Mouse (Mus musculus) forebrain, embryonic 13.5 days (tissue): ENCODE measurements at regions not wholly inside any gene's neighbourhood (a gene's known extent, or its start where the extent isn't known, plus 50 kb on each side); places are given as distances from the start of the nearest gene placed in this dataset.

Experiments
- ATAC-seq: fragments of 200-750 bp; cut with Nextera tagmentation; 2 replicates; pipeline ENCODE4 v1.8.0; 2017
- H3K27ac ChIP-seq: fragments of 300-500 bp; sonication (generic); 2 replicates; pipeline ENCODE4 v1.5.1; 2015; ENCODE audit warnings: inconsistent platforms, mild to moderate bottlenecking, moderate library complexity
- H3K27me3 ChIP-seq: fragments of 300-500 bp; sonication (generic); 2 replicates; pipeline ENCODE4 v1.6.1; 2015; ENCODE audit warnings: mild to moderate bottlenecking, inconsistent platforms
- H3K36me3 ChIP-seq: fragments of 300-500 bp; sonication (generic); 2 replicates; pipeline ENCODE4 v1.6.1; 2015; ENCODE audit warnings: mild to moderate bottlenecking, inconsistent platforms; ENCODE audit not compliant: poor library complexity, severe bottlenecking
- H3K4me1 ChIP-seq: fragments of 300-500 bp; sonication (generic); 2 replicates; pipeline ENCODE4 v1.6.1; 2015; ENCODE audit warnings: inconsistent platforms
- H3K4me2 ChIP-seq: fragments of 300-500 bp; sonication (generic); 2 replicates; pipeline ENCODE4 v1.6.1; 2015; ENCODE audit warnings: inconsistent platforms, mild to moderate bottlenecking, moderate library complexity
- H3K4me3 ChIP-seq: fragments of 300-500 bp; sonication (generic); 2 replicates; pipeline ENCODE4 v1.5.1; 2015; ENCODE audit warnings: mild to moderate bottlenecking, inconsistent platforms
- H3K9ac ChIP-seq: fragments of 300-500 bp; sonication (generic); 2 replicates; pipeline ENCODE4 v1.6.1; 2015; ENCODE audit warnings: mild to moderate bottlenecking, inconsistent platforms
- H3K9me3 ChIP-seq: fragments of 300-500 bp; sonication (generic); replicated peaks from 2 replicates; pipeline ENCODE4 v1.6.1; 2016; ENCODE audit warnings: inconsistent platforms
- WGBS: fragments of 180-500 bp; shearing (Covaris S2); methylation state at CpG from one replicate; pipeline ENCODE4 v1.1.7; 2015; 5-methylcytosine and 5-hydroxymethylcytosine counted together

- 94% methylated on average over 10 of the region's 10 CpGs for WGBS
- no peak overlapping the region for H3K4me2 ChIP-seq
- H3K4me3 ChIP-seq: no peak overlapping the region
- H3K9me3 ChIP-seq: no peaks in the 10 kb centered on the region
- H3K36me3 ChIP-seq: no peaks in the 10 kb centered on the region
- H3K27me3 ChIP-seq: no peaks in the 10 kb centered on the region
- ATAC-seq: no peak
- no peak overlapping the region for H3K27ac ChIP-seq
- H3K4me1 ChIP-seq: peaks cover 17% of the 10 kb centered on the region
- no peak overlapping the region for H3K9ac ChIP-seq
Observed at GRCm38 (mm10) chr12:71603136-71603535, 227.7 kb upstream of the Daam1 start.

GRCm38 (mm10) chr12:71606366-71606765 lies 224.5 kb upstream of the Daam1 start:
- H3K4me1 ChIP-seq: peaks cover 13% of the 10 kb centered on the region
- H3K4me3 ChIP-seq: no peak overlapping the region
- H3K4me2 ChIP-seq: no peak overlapping the region
- no peaks in the 10 kb centered on the region for H3K9me3 ChIP-seq
- H3K36me3 ChIP-seq: no peaks in the 10 kb centered on the region
- WGBS: 44% methylated on average over 3 of the region's 3 CpGs
- ATAC-seq: no peak
- H3K27me3 ChIP-seq: no peaks in the 10 kb centered on the region
- H3K9ac ChIP-seq: no peak overlapping the region
- peak overlapping the region; percentile 68 for H3K27ac ChIP-seq

GRCm38 (mm10) chr12:71607966-71608365 lies 222.9 kb upstream of the Daam1 start:
- no peak for ATAC-seq
- Histone ChIP-seq H3K36me3 (no peaks in the 10 kb centered on the region), H3K4me3 (no peak overlapping the region), H3K9me3 (no peaks in the 10 kb centered on the region), H3K27ac (no peak overlapping the region), H3K27me3 (no peaks in the 10 kb centered on the region), H3K4me2 (no peak overlapping the region), H3K4me1 (peaks cover 11% of the 10 kb centered on the region), H3K9ac (no peak overlapping the region)
- WGBS: 95% methylated on average over 4 of the region's 4 CpGs

- Histone ChIP-seq H3K9ac (no peak overlapping the region), H3K9me3 (no peaks in the 10 kb centered on the region), H3K4me1 (peaks cover 7% of the 10 kb centered on the region), H3K27me3 (no peaks in the 10 kb centered on the region), H3K36me3 (no peaks in the 10 kb centered on the region), H3K4me3 (no peak overlapping the region), H3K27ac (no peak overlapping the region), H3K4me2 (no peak overlapping the region)
- WGBS: 76% methylated on average over 8 of the region's 8 CpGs
- no peak for ATAC-seq
Observed at GRCm38 (mm10) chr12:71613326-71613725, 217.6 kb upstream of the Daam1 start.

GRCm38 (mm10) chr12:71614945-71615344 lies 215.9 kb upstream of the Daam1 start:
- no peaks in the 10 kb centered on the region for H3K27me3 ChIP-seq
- no peak overlapping the region for H3K4me3 ChIP-seq
- H3K4me2 ChIP-seq: no peak overlapping the region
- H3K27ac ChIP-seq: no peak overlapping the region
- no peak overlapping the region for H3K9ac ChIP-seq
- H3K4me1 ChIP-seq: peaks cover 7% of the 10 kb centered on the region
- WGBS: 74% methylated on average over 2 of the region's 2 CpGs
- H3K36me3 ChIP-seq: no peaks in the 10 kb centered on the region
- ATAC-seq: peak; percentile 53; the same call in 1 of the 2 replicates
- no peaks in the 10 kb centered on the region for H3K9me3 ChIP-seq

- H3K4me1 ChIP-seq: peaks cover 9% of the 10 kb centered on the region
- no peak overlapping the region for H3K4me3 ChIP-seq
- H3K9ac ChIP-seq: no peak overlapping the region
- no peak overlapping the region for H3K4me2 ChIP-seq
- no peaks in the 10 kb centered on the region for H3K27me3 ChIP-seq
- ATAC-seq: peak; percentile 48; the same call in 1 of the 2 replicates
- no peaks in the 10 kb centered on the region for H3K36me3 ChIP-seq
- 34% methylated on average over 2 of the region's 2 CpGs for WGBS
- no peaks in the 10 kb centered on the region for H3K9me3 ChIP-seq
- no peak overlapping the region for H3K27ac ChIP-seq
Observed at GRCm38 (mm10) chr12:71615383-71615782, 215.5 kb upstream of the Daam1 start.

GRCm38 (mm10) chr12:71616121-71616520 lies 214.8 kb upstream of the Daam1 start:
- Histone ChIP-seq H3K27ac (no peak overlapping the region), H3K4me1 (peaks cover 9% of the 10 kb centered on the region), H3K9ac (no peak overlapping the region), H3K4me2 (no peak overlapping the region), H3K36me3 (no peaks in the 10 kb centered on the region), H3K27me3 (no peaks in the 10 kb centered on the region), H3K4me3 (no peak overlapping the region), H3K9me3 (no peaks in the 10 kb centered on the region)
- ATAC-seq: no peak
- 77% methylated on average over 4 of the region's 4 CpGs for WGBS

GRCm38 (mm10) chr12:71618466-71618865 lies 212.4 kb upstream of the Daam1 start:
- no peak overlapping the region for H3K4me2 ChIP-seq
- no peak for ATAC-seq
- H3K4me3 ChIP-seq: no peak overlapping the region
- H3K9me3 ChIP-seq: no peaks in the 10 kb centered on the region
- H3K27ac ChIP-seq: no peak overlapping the region
- H3K36me3 ChIP-seq: no peaks in the 10 kb centered on the region
- H3K27me3 ChIP-seq: no peaks in the 10 kb centered on the region
- peaks cover 9% of the 10 kb centered on the region for H3K4me1 ChIP-seq
- no peak overlapping the region for H3K9ac ChIP-seq
- 82% methylated on average over 6 of the region's 6 CpGs for WGBS

- H3K4me2 ChIP-seq: no peak overlapping the region
- WGBS: 90% methylated on average over 8 of the region's 8 CpGs
- H3K4me3 ChIP-seq: no peak overlapping the region
- no peak overlapping the region for H3K27ac ChIP-seq
- H3K27me3 ChIP-seq: no peaks in the 10 kb centered on the region
- H3K4me1 ChIP-seq: peaks cover 9% of the 10 kb centered on the region
- no peaks in the 10 kb centered on the region for H3K36me3 ChIP-seq
- no peak overlapping the region for H3K9ac ChIP-seq
- H3K9me3 ChIP-seq: no peaks in the 10 kb centered on the region
- no peak for ATAC-seq
Observed at GRCm38 (mm10) chr12:71618956-71619355, 211.9 kb upstream of the Daam1 start.

GRCm38 (mm10) chr12:71619561-71619960 lies 211.3 kb upstream of the Daam1 start:
- Histone ChIP-seq H3K27me3 (no peaks in the 10 kb centered on the region), H3K4me2 (no peak overlapping the region), H3K36me3 (no peaks in the 10 kb centered on the region), H3K4me3 (no peak overlapping the region), H3K4me1 (peaks cover 9% of the 10 kb centered on the region), H3K27ac (no peak overlapping the region), H3K9ac (no peak overlapping the region), H3K9me3 (no peaks in the 10 kb centered on the region)
- no peak for ATAC-seq
- WGBS: 58% methylated on average over 4 of the region's 4 CpGs

- no peak overlapping the region for H3K9ac ChIP-seq
- H3K27ac ChIP-seq: no peak overlapping the region
- ATAC-seq: no peak
- 0 out of 2 replicates have a peak, but pooled peaks cover 2% of the 10 kb centered on the region for H3K4me1 ChIP-seq
- H3K36me3 ChIP-seq: no peaks in the 10 kb centered on the region
- H3K27me3 ChIP-seq: no peaks in the 10 kb centered on the region
- H3K4me2 ChIP-seq: no peak overlapping the region
- no peaks in the 10 kb centered on the region for H3K9me3 ChIP-seq
- no peak overlapping the region for H3K4me3 ChIP-seq
- WGBS: 66% methylated on average over 4 of the region's 4 CpGs
Observed at GRCm38 (mm10) chr12:71621542-71621941, 209.3 kb upstream of the Daam1 start.

- WGBS: 85% methylated on average over 2 of the region's 2 CpGs
Observed at GRCm38 (mm10) chr12:71622761-71623160, 208.1 kb upstream of the Daam1 start.

GRCm38 (mm10) chr12:71623271-71623670 lies 207.6 kb upstream of the Daam1 start:
- no peak overlapping the region; the same call in 1 of the 2 replicates for H3K27ac ChIP-seq
- no peak overlapping the region for H3K4me3 ChIP-seq
- H3K4me1 ChIP-seq: peaks cover 12% of the 10 kb centered on the region; the same call in 1 of the 2 replicates
- H3K4me2 ChIP-seq: no peak overlapping the region
- no peaks in the 10 kb centered on the region for H3K36me3 ChIP-seq
- H3K9ac ChIP-seq: no peak overlapping the region
- H3K9me3 ChIP-seq: no peaks in the 10 kb centered on the region
- no peaks in the 10 kb centered on the region for H3K27me3 ChIP-seq
- 96% methylated on average over 5 of the region's 5 CpGs for WGBS
- ATAC-seq: no peak

More at GRCm38 (mm10) chr12:71622761-71623160, 208.1 kb upstream of the Daam1 start:
- no peak overlapping the region for H3K4me3 ChIP-seq
- no peaks in the 10 kb centered on the region for H3K36me3 ChIP-seq
- H3K9ac ChIP-seq: no peak overlapping the region
- no peak overlapping the region for H3K4me2 ChIP-seq
- H3K27ac ChIP-seq: no peak overlapping the region
- H3K27me3 ChIP-seq: no peaks in the 10 kb centered on the region
- H3K4me1 ChIP-seq: peaks cover 7% of the 10 kb centered on the region; the same call in 1 of the 2 replicates
- no peaks in the 10 kb centered on the region for H3K9me3 ChIP-seq
- no peak for ATAC-seq
